Mouse (Mus musculus): ENCODE data around the gene Robo1.

Robo1 gene

DNA sequence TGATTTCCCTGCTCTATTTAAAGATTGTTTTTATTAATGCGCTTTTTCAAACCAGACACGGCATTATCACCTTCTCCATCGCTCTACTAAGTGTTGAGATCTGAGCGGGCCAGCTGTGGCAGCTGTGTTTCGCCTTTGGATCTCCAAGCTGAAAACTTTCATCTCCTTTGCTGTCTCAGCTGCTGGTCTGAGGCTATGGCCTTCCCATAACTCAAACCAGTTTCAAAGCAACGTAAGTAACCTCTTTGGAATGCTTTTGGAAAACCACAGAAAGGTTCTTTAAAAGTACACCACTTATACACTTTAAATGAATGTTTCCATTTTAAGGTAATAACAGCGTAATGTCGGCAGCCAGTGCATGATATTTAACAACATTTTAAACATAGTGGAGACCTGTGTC lies 520.3 kb downstream of the Robo1 start:
- no peak for DNase-seq (ENCODE audit: low spot score in 2 of 2)

- no peak for DNase-seq (ENCODE audit: low spot score in 2 of 2)
Observed at GRCm38 (mm10) chr16:72829530-72829929, 521.4 kb downstream of the Robo1 start.

- DNase-seq (ENCODE audit: low spot score in 2 of 2): no peak
Observed at GRCm38 (mm10) chr16:72830394-72831056, 522.4 kb downstream of the Robo1 start.

DNA sequence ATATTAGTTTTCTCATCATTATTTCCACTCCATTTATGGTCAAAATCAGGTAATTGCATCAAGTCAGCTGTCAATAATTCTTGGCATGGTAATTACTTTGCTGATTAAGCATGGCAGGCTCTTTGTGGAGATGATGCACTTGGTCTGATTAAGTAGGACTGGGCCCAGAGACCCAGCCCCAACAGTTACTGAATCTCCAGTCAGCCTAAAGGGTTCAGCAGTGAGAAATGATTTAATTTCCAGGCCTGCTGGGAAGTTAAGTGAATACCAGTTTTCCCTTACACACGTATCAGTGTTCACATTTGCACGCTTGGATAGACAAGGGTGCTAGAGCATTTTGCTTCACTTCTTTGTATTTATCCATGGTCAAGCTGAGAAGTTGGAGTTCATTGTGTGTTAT lies 526.2 kb downstream of the Robo1 start:
- no peak for DNase-seq (ENCODE audit: low spot score in 2 of 2)

GRCm38 (mm10) chr16:72839031-72839430 lies 530.9 kb downstream of the Robo1 start:
- no peak for DNase-seq (ENCODE audit: low spot score in 2 of 2)

DNA sequence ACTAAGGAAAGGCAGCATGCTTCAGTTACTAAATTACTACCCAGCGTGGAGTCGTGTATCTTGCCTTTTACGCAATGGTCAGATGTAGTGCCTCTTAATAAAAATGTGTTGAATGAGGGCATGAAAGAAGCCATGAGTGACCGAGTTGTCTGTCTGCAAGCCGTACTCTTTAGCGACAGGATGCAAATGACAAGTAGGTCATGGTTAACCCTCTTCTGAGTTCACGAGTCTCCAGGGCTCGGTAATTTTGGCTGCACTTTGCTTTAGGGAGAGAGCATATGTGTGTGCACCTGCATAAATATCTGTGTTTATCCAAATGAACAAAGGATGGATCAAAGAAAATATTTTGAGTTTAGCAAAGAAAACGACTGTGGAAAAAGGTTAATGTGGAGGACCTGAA lies 533.0 kb downstream of the Robo1 start:
- no peak for DNase-seq (ENCODE audit: low spot score in 2 of 2)

DNA sequence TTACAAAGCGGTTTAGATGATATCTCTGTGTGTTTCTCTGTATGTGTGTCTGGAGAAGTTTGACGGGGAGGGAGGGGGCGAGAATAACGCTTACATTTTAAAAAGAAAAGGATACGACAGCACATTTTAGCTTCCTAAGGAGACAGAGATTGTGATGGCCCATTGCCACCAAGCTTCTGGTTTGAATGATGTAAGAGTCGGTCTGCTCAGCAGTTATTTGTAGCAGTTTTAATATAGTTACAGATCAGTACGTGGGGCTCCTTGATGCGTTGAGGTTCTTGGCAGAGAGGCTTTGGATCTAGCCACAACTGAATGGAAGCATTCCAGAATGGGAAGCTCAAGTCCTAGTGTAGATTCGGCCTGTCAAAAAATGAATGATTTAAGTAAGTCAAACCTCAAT lies 546.0 kb downstream of the Robo1 start:
- peak; percentile 74 to 82 for DNase-seq (ENCODE audit: low spot score in 2 of 2)

DNA sequence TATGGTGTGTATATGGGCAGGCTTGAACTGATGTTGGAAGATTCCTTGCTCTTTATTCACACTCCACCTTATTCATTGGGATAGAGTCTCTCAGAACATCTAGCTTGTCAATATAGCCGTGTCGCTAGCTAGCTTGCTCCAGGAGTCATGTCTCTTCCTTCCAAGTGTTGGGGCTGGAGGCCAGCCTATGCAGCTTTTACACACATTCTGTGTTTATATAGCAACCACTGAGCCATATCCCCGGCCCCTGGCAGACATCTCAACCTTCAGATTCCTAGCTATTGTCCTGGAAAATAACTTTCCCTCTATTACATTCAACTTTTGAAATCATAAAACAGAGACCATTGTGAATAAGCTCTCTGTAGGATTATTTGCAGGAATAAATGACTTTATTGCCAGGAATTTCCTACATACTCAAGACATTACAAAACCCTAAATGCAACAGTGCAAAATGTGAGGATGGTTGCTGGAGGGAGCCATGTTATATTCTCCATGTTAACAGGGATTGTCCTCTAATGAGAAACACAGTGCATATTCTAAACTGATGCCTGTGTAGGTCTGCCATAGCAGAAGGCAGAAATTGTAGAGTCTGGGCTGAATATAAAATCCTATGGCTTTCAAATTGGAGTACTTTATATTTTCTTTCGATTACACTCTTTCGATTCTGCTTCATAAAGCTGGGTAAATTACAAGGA lies 546.9 kb downstream of the Robo1 start:
- DNase-seq (ENCODE audit: low spot score in 2 of 2): no peak

DNA sequence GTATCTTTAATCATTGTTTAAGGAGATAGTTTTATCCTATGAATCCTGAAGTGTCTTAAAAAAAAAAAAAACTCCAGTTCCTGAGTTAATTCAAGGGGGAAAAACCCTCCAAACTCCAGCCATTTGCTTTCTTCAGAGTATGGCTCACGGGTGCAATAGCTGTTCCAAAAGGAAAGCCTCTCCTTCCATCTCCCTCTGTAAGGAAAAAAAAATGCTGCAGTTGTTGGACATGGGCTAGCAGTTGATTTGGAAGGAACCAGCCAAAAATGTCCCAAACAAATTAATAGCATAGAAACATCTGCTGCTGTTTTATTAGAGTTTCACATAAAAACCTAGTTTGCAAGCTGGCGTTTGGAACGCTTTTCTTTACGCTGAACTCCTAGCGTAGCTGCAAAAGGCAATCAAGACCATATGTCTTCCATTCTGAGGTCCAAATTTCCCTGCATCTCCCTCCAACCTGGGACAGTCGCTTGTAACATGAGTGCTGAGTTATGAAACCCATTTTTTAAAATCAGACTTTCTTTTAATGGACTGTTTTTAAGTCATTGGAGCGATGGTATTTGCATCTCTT lies 553.7 kb downstream of the Robo1 start:
- DNase-seq (ENCODE audit: low spot score in 2 of 2): no peak

DNA sequence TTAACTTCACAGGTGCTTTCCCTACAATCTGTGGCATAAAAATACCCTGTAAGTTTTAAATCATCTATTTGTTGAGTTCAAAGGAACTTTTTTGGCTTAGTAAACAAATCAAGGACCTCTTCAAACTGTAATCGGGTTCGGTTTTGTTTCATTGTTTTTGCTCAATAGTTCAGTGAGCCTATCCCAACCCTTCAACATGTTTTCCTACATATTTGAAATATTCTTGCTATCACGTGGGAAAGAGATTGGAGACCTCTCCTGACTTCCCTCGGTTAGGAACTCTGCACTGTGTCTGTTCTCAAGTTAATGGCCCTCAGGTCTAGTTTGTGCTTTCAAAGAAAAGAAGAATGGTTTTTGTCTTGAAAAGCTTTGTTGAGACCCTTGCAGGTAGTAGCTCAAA lies 557.9 kb downstream of the Robo1 start:
- no peak for DNase-seq (ENCODE audit: low spot score in 2 of 2)

DNA sequence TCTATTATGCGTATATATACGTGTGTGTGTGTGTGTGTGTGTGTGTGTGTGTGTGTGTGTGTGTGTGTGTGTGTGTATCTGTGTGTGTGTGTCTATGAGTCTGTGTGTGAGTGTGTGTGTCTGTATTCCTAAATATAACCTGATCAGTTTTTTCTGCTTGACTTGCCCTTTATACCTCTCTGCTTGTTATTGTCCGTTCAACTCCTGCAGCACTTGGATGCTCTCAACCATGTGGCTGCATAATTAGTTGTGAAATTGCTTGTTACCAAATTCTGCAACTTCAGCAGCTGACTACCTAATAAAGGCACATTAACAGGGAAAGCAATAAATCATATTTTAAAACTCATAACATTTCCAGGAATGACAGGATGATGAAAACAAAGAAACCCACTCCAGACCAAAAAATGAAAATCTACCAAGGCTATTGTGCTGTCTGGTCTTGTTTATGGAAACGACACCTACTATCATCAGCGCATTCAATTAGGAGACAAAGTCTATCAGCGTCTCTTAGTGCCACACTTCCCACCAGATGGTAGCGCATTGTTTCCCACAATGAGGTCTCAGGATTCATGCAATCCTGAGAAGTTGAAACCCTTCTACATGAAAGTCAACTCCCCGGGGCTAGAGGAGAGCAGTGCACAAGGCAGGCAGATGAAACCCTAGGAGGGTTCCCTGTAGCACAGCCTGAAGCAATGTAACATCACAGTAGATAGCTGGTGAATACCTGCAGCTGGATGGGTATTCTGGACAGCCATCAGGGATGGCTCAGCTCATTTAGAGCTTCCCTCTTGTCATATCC lies 567.0 kb downstream of the Robo1 start:
- no peak for DNase-seq (ENCODE audit: low spot score in 2 of 2)

GRCm38 (mm10) chr16:72888108-72888507 lies 580.0 kb downstream of the Robo1 start:
- peak; percentile 40 to 44 for DNase-seq (ENCODE audit: low spot score in 2 of 2)

DNA sequence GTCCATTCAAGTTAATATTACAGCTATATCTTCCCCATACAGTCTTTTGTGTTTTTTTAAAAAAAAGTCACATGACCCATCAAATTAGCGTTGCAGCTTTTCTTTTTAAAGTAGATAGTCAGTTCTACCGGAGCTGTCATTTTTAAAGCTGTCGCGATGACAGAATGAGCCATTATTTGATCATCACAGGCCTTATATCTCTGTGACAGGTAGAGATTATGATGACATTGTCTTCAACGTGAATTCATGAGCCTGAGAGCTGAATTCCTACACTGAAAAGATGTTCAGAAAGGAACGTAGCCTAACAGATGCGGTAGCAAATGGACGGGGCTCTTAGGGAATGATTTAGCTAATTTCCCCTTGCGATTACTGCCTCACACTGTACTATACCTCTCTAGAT lies 581.3 kb downstream of the Robo1 start:
- no peak for DNase-seq (ENCODE audit: low spot score in 2 of 2)

GRCm38 (mm10) chr16:72897125-72897524 lies 589.0 kb downstream of the Robo1 start:
- DNase-seq (ENCODE audit: low spot score in 2 of 2): no peak

GRCm38 (mm10) chr16:72908895-72909294 lies 600.8 kb downstream of the Robo1 start:
- no peak for DNase-seq (ENCODE audit: low spot score in 2 of 2)

DNA sequence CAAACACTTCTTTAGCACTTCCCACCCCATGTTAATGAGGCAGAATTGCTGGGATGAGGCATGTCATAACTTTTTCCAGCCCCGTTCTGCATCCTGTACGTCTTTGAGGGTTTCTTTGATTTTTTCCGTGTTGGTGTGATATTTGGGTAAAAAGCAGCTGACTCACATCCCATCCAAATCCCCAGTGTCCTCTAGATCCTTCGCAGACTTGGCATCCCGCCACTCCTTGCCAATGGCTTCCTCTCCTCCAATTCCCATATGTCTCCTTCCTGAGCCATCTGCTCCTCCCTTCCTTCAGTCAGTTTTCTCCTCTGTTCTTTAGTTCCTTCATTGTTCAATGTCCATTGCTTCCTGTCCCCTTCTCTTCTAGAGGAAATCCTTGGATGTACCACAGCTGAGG lies 605.0 kb downstream of the Robo1 start:
- peak; percentile 82 for DNase-seq (ENCODE audit: low spot score in 2 of 2)

DNA sequence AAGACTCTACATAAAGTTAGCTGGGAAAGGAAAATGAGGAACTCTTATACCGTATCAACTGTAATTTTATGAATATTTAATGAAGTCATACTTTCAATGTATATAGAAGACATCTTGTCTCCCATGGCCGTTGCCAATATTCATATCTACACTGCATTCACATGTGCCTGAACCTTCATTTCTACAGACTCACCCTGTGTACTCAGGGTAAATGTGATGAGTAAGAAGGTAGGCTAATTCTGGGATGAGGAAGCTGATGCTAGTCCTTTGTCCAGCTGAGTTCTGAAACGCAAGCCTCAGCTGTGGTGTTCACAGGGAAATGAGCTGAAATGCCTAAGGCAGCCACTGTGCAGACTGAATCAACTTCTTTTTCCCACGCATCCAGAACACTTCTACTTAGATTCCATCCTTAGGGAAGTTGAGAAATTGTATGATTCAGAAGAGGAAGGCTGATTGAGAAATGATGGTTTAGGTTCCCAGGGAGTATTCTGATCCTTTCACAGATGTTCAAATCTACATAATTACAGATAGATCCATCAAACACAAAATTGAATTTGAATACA lies 606.0 kb downstream of the Robo1 start:
- DNase-seq (ENCODE audit: low spot score in 2 of 2): no peak

GRCm38 (mm10) chr16:72920013-72920412 lies 611.9 kb downstream of the Robo1 start:
- no peak for DNase-seq (ENCODE audit: low spot score in 2 of 2)

DNA sequence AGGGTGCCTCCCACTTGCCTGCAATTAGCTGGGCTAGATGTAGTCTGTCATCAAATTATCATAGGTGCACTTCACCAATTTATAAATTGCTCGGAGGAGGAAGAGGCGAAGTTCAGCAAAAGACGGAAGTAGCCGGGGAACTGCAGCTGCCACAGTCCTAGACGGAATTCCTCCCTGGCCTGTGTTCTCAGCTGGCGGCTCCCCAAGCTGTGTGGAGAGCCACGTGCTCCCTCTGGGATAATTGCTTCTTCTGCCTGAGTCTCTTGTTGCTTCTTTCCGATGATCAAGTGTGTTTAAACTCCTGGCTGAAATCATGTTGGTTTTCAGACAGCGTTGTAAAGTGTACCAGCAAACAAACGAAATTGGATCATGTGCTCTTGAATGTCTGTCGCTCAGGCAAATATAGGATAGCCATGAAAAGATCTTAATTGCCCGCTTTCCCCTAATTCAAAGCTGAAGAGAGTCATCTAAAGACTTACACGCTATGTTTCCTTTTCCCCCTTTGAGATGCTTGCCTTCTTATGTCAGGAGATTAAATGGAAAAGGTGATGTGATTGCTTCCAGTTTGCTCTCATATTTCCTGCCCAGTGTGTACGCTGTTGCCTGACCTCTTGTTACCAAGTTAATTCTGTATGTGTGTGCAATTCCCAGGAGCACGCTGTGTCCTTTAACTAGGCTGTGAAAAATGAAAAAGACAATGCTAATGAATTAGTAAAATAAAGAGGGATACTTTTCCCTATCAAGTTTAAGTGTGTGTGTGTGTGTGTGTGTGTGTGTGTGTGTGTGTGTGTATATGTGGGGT lies 616.5 kb downstream of the Robo1 start:
- peak; percentile 81 to 83 for DNase-seq (ENCODE audit: low spot score in 2 of 2)

- DNase-seq (ENCODE audit: low spot score in 2 of 2): no peak
Observed at GRCm38 (mm10) chr16:72928525-72929122, 620.5 kb downstream of the Robo1 start.

DNA sequence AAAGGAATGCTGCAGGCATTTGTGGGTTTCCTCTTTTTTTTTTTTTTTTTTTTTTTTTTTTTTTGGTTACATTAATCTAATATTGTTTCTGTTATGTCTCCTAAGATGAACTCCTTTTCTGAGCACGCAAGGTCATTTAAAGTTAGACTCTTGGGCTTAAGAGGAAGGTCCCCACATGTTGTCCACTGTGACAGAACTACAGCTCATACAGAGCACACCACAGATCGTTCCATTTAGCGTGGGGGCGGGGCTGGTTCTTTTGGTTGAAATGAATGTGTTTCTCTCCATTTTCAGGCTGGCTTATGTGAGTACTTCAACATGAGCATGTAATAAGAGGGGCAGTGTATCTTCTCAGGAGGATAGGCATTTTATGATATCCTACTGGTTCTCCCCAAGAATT lies 622.8 kb downstream of the Robo1 start:
- no peak for DNase-seq (ENCODE audit: low spot score in 2 of 2)
